Mouse (Mus musculus) midbrain, embryonic 12.5 days (tissue): ENCODE results near the gene Vmn2r62. TPM values are rescaled to one million over a fixed set of nuclear protein-coding genes. Genes with fewer than 3 reads are reported as not detected.
"Not testable (repeated sequence)": the region's sequence is repeated elsewhere in the genome, so short reads cannot be mapped to it uniquely, and the experiment has no call there.

Source experiments
- ATAC-seq: fragments of 200-750 bp; cut with Nextera tagmentation; 2 replicates; pipeline ENCODE4 v1.8.0; 2017; ENCODE audit warnings: low read depth, moderate TSS enrichment, moderate library complexity; ENCODE audit not compliant: low FRiP score
- H3K27ac ChIP-seq: fragments of 300-500 bp; sonication (generic); replicated peaks from 2 replicates; pipeline ENCODE4 v1.5.1; 2016; ENCODE audit warnings: mild to moderate bottlenecking
- H3K27me3 ChIP-seq: fragments of 300-500 bp; sonication (generic); 2 replicates; pipeline ENCODE4 v1.6.1; 2016; ENCODE audit warnings: mild to moderate bottlenecking
- H3K36me3 ChIP-seq: fragments of 300-500 bp; sonication (generic); 2 replicates; pipeline ENCODE4 v1.6.1; 2016
- H3K4me1 ChIP-seq: fragments of 300-500 bp; sonication (generic); 2 replicates; pipeline ENCODE4 v1.6.1; 2016
- H3K4me2 ChIP-seq: fragments of 300-500 bp; sonication (generic); replicated peaks from 2 replicates; pipeline ENCODE4 v1.6.1; 2016; ENCODE audit warnings: mild to moderate bottlenecking, moderate library complexity
- H3K4me3 ChIP-seq: fragments of 300-500 bp; sonication (generic); 2 replicates; pipeline ENCODE4 v1.5.1; 2016; ENCODE audit warnings: mild to moderate bottlenecking
- H3K9ac ChIP-seq: fragments of 300-500 bp; sonication (generic); replicated peaks from 2 replicates; pipeline ENCODE4 v1.6.1; 2016; ENCODE audit warnings: mild to moderate bottlenecking, moderate library complexity
- H3K9me3 ChIP-seq: fragments of 300-500 bp; sonication (generic); 2 replicates; pipeline ENCODE4 v1.6.1; 2016; ENCODE audit warnings: mild to moderate bottlenecking
- WGBS: fragments of 180-500 bp; shearing (Covaris S2); methylation state at CpG from one replicate; pipeline ENCODE4 v1.1.7; 2016; 5-methylcytosine and 5-hydroxymethylcytosine counted together
- polyA plus RNA-seq: library from polyadenylated mRNA; unstranded; fragments of >200 nt; fragmentation: Nextera tagmentation; extraction: Ambion mirVana; gene quantifications from 2 replicates; pipeline ENCODE4 v1.2.1, GENCODE M21; 2016

Vmn2r62 gene
- polyA plus RNA-seq = not detected in 2 replicates

DNA sequence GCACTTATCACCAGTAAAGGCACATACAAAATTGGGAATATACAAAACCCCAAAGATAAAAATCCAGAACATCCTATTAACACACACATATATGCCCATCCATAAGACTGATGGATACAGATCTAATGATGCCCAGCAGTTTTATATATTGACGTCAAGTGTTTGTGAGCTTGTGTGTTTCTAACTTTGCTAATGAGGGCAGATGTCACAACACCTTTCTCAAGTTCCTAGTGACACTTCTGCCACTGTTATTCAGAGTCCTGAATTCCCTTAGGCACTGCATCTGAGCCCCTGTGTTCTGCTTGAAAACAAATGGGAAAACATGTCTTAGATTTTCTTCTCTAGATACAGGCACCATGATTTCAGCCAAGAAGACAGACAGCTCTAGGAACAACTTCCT is at the start of gene Vmn2r62:
TSS of gene Vmn2r62 (minus strand) at position 101 of the 400 bp plus-strand sequence.
- H3K9me3 ChIP-seq, H3K4me2 ChIP-seq, H3K9ac ChIP-seq, ATAC-seq, H3K27me3 ChIP-seq, H3K27ac ChIP-seq, H3K4me1 ChIP-seq, H3K4me3 ChIP-seq, H3K36me3 ChIP-seq: not testable (repeated sequence)
- no CpG with 5 or more reads among the region's 1 CpGs for WGBS

DNA sequence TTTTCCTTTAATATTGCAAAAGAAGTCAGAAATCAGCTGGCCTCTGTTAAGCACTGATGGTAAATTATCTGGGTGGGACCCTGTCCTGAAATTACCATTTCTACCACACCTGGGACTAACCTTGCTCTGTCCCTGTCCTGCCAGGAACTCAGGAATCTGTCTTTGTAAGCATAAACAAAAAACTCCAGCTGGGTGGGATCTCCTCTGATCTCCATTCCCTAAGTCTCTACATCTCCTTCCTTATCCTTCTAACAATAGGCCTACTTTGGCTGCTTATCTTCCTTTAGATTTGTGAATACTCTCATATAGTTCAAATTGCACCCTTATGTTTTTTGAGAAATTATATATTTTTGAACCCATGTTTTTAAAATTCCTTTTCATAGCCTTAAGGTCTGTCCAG is 45.0 kb upstream of the Vmn2r62 start:
- H3K4me3 ChIP-seq, H3K4me2 ChIP-seq, H3K9ac ChIP-seq, H3K27ac ChIP-seq, H3K4me1 ChIP-seq, H3K27me3 ChIP-seq, ATAC-seq, H3K36me3 ChIP-seq: not testable (repeated sequence)
- peaks cover 11% of the 10 kb centered on the region; the same call in 1 of the 2 replicates for H3K9me3 ChIP-seq

DNA sequence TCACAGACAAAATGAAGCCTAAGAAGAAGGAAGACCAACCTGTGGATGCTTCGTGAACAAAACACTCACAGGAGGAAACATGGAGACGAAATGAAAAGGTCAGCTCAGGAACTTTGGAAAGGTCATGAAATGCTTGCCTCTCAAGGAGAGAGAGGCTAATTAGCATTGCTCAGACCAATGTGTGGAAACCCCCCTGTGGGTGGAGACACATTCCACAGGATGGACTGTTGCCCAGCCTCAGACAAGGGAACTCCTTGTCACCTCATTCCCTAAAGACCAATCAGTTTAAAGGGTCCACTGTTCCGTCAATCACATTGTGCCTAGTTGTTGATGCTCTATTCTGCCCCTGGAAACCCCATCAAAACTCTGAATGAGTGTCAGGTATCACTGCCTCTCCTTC is 38.9 kb upstream of the Vmn2r62 start:
- H3K4me3 ChIP-seq = no peak overlapping the region
- 82% methylated on average over 3 of the region's 3 CpGs for WGBS
- H3K9ac ChIP-seq = no peak overlapping the region
- no peak for ATAC-seq
- no peaks in the 10 kb centered on the region for H3K27me3 ChIP-seq
- no peak overlapping the region for H3K4me2 ChIP-seq
- peaks cover 17% of the 10 kb centered on the region for H3K9me3 ChIP-seq
- no peaks in the 10 kb centered on the region for H3K36me3 ChIP-seq
- no peaks in the 10 kb centered on the region for H3K4me1 ChIP-seq
- H3K27ac ChIP-seq = no peak overlapping the region

- H3K36me3 ChIP-seq = no peaks in the 10 kb centered on the region
- H3K9ac ChIP-seq = no peak overlapping the region
- peaks cover 9% of the 10 kb centered on the region; the same call in 1 of the 2 replicates for H3K9me3 ChIP-seq
- no peak overlapping the region for H3K27ac ChIP-seq
- H3K4me1 ChIP-seq = no peaks in the 10 kb centered on the region
- no peak for ATAC-seq
- H3K27me3 ChIP-seq = no peaks in the 10 kb centered on the region
- no peak overlapping the region for H3K4me2 ChIP-seq
- 56% methylated on average over 20 of the region's 20 CpGs for WGBS
- H3K4me3 ChIP-seq = no peak overlapping the region
These were observed 43.5 kb downstream of the Vmn2r62 start for GRCm38 (mm10) chr7:42749836-42750235.

DNA sequence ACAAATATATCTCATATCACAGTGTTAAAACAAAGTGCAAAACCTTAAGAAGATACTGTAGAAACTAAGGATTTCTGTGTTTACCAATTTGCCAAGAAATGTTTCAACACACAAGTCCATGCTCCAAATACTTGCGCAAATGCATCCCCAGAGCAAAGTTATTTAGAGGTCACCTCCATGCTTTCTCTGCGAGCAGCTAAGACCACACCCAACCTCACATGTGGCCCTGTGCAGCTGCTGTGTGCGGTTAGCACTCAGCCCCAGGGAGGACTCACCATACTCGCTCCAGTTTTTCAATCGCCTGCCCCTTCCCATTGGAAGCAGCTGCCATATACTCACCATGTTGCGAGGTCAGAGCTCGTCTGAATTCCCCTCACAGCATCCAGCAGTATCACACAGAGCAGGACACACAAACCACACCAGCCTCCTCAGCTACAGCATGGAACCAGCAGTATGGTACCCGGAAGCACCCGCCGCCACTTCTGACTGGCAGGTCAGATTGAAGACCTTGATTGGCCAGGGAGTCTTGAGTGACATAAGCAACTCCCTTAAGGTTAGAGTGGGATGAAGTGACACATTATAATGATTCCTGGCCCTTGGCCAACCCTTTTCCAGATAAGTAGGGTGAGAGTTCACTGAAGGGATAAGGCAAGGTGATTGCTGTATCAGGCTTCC is 54.7 kb downstream of the Vmn2r62 start:
- Histone ChIP-seq H3K27ac (no peak overlapping the region), H3K9ac (no peak overlapping the region), H3K27me3 (no peaks in the 10 kb centered on the region), H3K4me3 (no peak overlapping the region), H3K36me3 (no peaks in the 10 kb centered on the region), H3K9me3 (peaks cover 39% of the 10 kb centered on the region), H3K4me1 (no peaks in the 10 kb centered on the region), H3K4me2 (no peak overlapping the region)
- ATAC-seq = no peak
- WGBS = 91% methylated on average over 10 of the region's 10 CpGs

DNA sequence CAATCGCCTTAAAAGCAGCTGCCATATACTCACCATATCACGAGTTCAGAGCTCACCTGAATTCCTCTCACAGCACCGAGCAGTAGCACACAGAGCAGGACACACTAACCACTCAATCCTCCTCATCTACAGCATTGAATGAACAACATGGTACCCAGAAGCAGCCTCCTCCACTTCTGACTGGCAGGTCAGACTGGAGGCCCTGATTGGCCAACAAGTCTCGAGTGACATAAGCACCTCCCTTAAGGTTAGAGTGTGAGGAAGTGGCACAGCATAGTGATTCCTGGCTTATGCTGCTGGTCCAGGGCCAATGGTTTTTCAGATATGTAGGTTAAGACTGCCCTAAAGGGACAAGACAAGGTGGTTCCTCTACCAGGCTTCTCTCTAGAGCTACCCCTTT is 66.4 kb downstream of the Vmn2r62 start, which contains the start of gene Gm17067:
TSS of gene Gm17067 (minus strand) at position 101 of the 400 bp plus-strand sequence.
- not testable (repeated sequence) for H3K4me2 ChIP-seq, H3K4me1 ChIP-seq, H3K36me3 ChIP-seq, H3K9ac ChIP-seq, H3K27me3 ChIP-seq, ATAC-seq, H3K4me3 ChIP-seq, H3K27ac ChIP-seq
- H3K9me3 ChIP-seq = peaks cover 28% of the 10 kb centered on the region
- 86% methylated on average over 4 of the region's 4 CpGs for WGBS

Other genes starting within 250 kb of the Vmn2r62 start
- not detected in 2 replicates for gene Gm21028, start 214.9 kb downstream of the Vmn2r62 start, polyA plus RNA-seq
- gene Zfp977, start 201.0 kb downstream of the Vmn2r62 start, polyA plus RNA-seq = 1.7 TPM in 2 replicates
- gene Zfp976, start 150.9 kb downstream of the Vmn2r62 start, polyA plus RNA-seq = 2.2 TPM in 2 replicates
- 6.8 and 7.0 TPM in 2 replicates for gene Zfp975, start 100.8 kb downstream of the Vmn2r62 start, polyA plus RNA-seq
- gene Gm17067, start 66.5 kb downstream of the Vmn2r62 start, polyA plus RNA-seq = not detected in 2 replicates
- not detected in 2 replicates for gene Gm2381, start 73.7 kb upstream of the Vmn2r62 start, polyA plus RNA-seq
- gene Vmn2r63, start 140.3 kb upstream of the Vmn2r62 start, polyA plus RNA-seq = not detected in 2 replicates
- gene Gm9268, start 225.2 kb upstream of the Vmn2r62 start, polyA plus RNA-seq = not detected in 2 replicates